16 mouse cellular contexts compared by ENCODE assay signal in the genomic region with DNA sequence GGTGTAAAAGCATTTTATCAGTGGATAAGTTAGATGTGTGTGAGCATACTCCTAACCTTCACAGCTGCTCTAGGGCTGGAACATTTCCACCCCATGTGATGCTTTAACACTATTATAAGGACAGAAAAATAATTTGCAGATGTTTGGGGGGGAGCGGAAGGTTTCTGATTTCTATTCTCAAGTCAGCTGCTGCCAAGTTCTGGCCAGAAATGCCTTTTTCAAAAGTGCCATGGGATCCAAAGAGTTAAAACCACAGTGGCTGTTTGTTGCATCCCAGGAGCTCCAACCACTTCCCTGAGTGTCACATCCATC.
"Had no signal": no experiment of that assay in that cellular context is flagged by ENCODE, and none has a peak within 500 bp of the region (broad histone marks: within the 10 kb centered on the region; RNA-seq: fewer than 3 reads in every experiment).

No protein-coding gene starts in this region.

- H3K36me3 ChIP-seq: liver, embryonic 13.5 days; midbrain, embryonic 15.5 days; neural tube, embryonic 13.5 days had no signal

- H3K4me3 ChIP-seq: liver, embryonic 13.5 days; midbrain, embryonic 10.5 days; midbrain, embryonic 15.5 days; neural tube, embryonic 13.5 days had no signal

- H3K9me3 ChIP-seq: liver, embryonic 13.5 days; midbrain, embryonic 10.5 days; midbrain, embryonic 15.5 days; neural tube, embryonic 13.5 days had no signal

- H3K9ac ChIP-seq: liver, embryonic 13.5 days; liver, postnatal 0 days; midbrain, embryonic 15.5 days; neural tube, embryonic 13.5 days had no signal

- H3K4me2 ChIP-seq: liver, embryonic 13.5 days; midbrain, embryonic 15.5 days; neural tube, embryonic 13.5 days had no signal

- ATAC-seq: liver, postnatal 0 days; midbrain, embryonic 15.5 days had no signal

- DNase-seq: kidney, adult 11 months; kidney, adult 9 months; kidney, postnatal 36 days; left cerebral cortex, postnatal 4 days; liver; liver, embryonic 13.5 days; liver, postnatal 0 days; retina, postnatal 1 day; right cerebral cortex, postnatal 4 days; spleen, adult 18-20 months; thymus, adult 2 months; thymus, postnatal 25 days had no signal

- H3K27ac ChIP-seq: kidney, postnatal 0 days; liver, embryonic 13.5 days; midbrain, embryonic 10.5 days; midbrain, embryonic 15.5 days; neural tube, embryonic 13.5 days had no signal

- H3K4me1 ChIP-seq: midbrain, embryonic 15.5 days; neural tube, embryonic 13.5 days had no signal

- H3K27me3 ChIP-seq: liver, embryonic 13.5 days; midbrain, embryonic 15.5 days; neural tube, embryonic 13.5 days had no signal
